Mouse (Mus musculus) thymus, adult 2 months (tissue): ENCODE results near the gene Egln3.

Experiments
- CTCF ChIP-seq: fragments of 200-500 bp; IDR thresholded peaks from 2 replicates; pipeline ENCODE4 v1.5.1; 2012; ENCODE audit warnings: mild to moderate bottlenecking, control low read depth, low read length, moderate library complexity, borderline replicate concordance; ENCODE audit not compliant: control insufficient read depth, poor library complexity, insufficient read depth; ENCODE audit errors: extremely low read depth
- POLR2A ChIP-seq: fragments of 200-500 bp; IDR thresholded peaks from 2 replicates; pipeline ENCODE4 v1.6.1; 2012; ENCODE audit warnings: mild to moderate bottlenecking, low read length, control low read depth, moderate library complexity; ENCODE audit not compliant: control insufficient read depth, poor library complexity, insufficient read depth; ENCODE audit errors: extremely low read depth

GRCm38 (mm10) chr12:54202765-54203655, 650 bp downstream of the Egln3 start:
- no peak for TF ChIP-seq CTCF
- no peak for TF ChIP-seq POLR2A
